Mouse (Mus musculus) spleen, adult 12 weeks (tissue): Measurements from ENCODE around the gene Icosl.
"Not testable (repeated sequence)": the region's sequence is repeated elsewhere in the genome, so short reads cannot be mapped to it uniquely, and the experiment has no call there.

ENCODE experiments used
- DNase-seq: peaks from one replicate; pipeline ENCODE4 v3.0.0; 2022; ENCODE audit warnings: low spot score

Icosl gene

DNA sequence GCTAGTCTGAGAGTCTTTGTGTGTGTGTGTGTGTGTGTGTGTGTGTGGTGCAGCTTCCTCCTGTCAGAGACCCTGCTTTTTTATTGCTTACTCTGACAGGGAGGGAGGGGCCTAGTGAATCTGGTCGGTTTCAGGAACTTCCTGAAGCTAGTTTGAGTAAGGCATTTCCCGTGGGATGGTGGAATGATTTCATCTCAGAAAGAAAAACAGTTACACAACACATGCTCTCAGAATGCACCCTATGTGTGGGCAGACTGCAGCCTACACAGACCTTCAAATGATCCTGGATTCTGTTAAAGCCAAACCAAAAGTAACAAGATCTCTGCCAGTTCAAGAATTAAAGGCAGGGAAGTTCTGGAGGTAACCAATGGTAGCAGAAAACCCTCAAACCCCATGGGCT lies 46.1 kb downstream of the Icosl start:
- DNase-seq, result no peak

DNA sequence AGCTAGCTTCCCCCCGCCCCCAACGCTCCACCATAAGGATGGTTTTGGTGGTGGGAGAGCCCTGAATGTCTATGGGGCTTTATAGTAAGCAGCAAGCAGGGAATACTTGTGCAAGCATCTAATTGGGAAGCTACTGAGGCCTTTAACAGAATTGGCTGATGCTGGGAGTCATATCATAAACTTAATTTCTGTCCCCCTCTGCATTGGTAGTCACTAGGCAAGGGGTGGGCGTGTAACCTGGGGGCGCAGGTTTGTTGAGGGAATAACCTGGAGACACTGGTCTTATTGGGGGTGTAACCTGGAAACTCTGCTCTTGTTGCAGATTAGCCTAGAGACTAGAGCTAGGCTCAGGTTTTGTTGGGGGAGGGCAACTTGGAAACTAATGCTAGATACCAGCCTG lies 50.3 kb downstream of the Icosl start:
- no peak for DNase-seq

DNA sequence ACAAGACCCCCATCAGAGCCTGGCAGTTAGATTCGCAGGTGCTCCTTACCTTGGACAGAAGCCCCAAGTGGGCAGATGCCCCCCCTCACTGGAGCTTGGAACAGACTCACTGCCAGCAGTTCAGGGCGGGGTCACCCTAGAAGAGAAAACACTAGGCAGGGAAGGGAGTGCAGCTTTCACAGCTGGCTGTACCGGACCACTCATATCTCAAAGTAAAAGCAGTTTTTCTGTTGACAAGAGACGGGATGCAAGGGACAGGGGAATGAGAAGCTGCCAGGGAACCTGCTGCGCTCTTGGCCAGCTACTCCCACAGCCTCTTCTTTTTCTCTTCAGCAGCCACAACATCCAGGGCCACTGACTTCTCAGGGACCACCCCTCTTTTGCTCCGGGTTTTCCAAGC lies 55.0 kb downstream of the Icosl start:
- DNase-seq, result not testable (repeated sequence)

DNA sequence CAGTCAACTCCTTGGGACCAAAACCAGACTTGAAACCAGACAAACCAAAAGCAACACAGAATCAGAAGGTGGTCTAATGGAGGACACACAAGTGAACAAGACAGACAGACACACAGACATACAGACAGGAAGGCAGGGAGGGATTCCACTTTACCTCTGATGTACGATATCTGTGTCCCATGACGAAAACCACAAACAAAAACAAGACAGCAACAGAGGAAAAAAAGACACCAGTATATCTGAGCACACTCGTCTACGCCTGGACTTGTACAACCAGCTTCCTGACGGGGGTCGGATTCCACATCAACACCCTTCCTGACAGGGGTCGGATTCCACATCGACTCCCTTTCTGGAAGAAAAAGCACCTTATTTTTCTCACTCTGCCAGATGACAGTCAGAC lies 56.0 kb downstream of the Icosl start:
- not testable (repeated sequence) for DNase-seq

DNA sequence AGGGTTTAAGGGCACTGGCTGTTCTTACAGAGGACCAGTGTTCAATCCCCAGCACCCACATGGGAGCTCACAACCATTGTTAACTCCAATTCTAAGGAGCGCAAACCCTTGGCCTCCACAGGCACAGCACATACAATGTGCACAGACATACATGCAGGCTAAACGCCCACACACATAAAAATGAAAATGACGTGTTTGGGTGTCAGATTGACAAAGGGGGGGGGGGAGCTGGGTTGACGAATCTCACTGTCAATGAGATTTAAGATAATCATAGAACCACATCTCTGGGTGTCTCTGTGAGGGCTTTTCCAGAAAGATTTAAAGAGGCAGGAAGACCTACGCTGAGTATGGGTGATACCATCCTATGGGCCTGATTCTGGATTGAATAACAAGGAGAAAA lies 57.2 kb downstream of the Icosl start:
- no peak for DNase-seq

DNA sequence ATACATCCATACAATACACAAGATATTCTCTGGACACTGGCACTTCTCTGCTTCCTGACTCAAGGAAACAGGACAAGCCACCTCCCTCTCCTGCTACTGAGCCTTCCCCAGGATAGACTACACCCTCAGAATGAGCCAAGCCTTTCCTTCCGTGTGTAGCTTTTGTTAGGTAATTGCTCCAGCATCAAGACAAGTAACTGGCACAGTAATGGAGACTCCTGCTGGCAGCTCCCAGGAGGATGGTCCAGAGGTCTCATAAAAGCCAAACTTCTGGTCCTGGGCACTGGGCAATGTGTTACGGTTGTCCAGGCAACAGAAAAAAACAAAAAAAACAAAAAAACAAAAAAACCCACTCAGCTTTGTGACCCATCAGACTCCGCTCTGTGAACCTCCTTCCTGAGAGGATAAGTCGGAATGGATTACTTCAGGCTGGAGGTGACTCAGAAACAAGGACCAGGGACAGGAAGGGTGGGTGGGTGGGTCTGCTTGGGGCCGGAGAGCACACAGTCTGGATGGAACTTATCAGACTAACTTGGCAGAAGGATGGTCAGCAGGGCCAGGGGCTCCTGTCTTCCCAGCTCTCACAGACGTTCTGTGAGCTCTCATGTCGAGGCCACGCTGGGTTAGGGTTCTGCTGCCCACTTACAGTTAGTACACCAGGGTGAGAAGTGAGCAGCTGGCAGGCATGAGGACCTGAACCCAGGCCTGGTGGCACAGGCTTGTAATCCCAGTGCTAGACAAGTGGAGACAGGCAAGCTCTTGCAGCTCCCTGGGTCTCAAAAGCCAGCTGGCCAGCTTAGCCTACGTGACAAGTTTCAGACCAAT lies 58.2 kb downstream of the Icosl start:
- no peak for DNase-seq

DNA sequence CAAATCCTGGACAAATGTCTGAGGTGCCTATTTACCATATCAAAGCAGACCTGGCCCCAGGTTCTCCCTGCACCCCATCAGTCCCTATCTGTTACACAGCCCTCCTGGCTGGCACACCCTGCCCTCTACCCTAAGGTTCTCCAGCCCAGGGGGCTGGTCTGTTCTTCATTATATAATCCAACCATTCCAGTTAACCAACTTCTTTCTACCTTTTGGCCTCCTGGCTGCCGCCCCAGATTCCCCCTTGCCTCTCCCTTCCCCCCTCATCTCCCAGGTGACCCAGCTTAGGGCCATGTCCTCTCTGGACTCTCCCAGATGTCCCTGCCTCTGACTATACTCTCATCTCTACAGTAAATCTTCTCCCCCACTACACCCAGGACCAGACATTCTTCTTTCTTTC lies 58.8 kb downstream of the Icosl start:
- no peak for DNase-seq

DNA sequence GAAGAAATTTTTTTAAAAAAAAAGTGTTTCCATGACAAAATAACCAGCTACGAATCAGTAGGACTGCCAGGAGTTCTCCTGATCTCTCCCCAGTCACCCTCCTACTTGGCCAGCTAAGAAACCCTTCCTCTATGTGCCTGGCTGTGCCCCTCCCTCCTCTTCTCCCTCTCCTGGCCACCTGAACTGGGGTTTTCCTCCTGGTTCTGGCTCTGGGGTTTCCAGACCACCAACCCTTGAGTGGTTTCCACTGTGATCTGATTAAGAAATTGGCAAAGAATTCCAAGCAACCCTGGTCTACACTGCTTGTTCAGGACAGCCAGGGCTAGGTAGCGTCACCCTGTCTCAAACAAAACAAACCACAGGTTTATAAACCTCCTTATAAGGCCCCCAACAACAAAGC lies 59.5 kb downstream of the Icosl start:
- DNase-seq, result no peak

DNA sequence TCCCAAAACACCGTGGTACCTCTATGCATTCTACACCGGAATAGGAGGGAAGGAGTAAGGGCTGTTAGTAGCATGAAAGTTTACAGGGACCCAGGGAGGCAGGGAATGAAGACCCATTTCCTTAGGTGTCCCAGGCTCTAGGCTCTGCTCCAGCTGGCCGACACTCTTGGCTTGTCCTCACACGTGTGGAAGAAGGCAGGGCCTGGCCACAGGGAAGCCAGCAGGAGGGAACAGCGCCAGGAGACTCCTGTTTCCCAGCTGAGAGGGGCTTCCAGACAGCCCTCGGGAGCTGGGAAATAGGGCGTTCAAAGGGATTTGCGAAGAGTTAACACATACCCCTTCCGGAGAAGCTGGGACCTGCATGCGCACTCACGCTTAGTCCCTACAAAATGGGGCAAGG lies 60.3 kb downstream of the Icosl start:
- DNase-seq, result no peak

DNA sequence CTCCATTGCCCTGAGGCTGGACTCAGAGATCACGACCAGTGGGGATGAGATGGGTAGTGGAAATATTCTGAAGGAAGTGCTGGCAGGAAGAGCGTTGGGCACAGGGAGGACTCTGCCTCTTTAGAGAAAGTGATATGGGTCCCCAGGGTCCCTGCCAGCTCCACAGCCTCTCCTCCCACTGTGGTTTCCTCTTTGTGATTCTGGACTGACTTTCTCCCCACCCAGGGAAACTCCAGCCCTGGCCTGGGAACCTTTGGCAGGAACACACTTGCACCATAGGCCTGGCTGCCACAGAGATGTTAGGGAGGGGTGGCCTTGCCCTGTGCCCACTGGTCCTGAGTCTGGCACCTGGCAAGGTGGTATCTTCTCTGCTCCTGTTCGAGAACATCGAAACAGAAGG lies 60.9 kb downstream of the Icosl start:
- no peak for DNase-seq
